Mouse (Mus musculus) ES-E14 (cell line): ENCODE data around the gene Hps3.

ENCODE experiments used
- CHD2 ChIP-seq: IDR thresholded peaks from 2 replicates; pipeline ENCODE4 v1.6.1; 2014; ENCODE audit warnings: mild to moderate bottlenecking, low read depth, low read length, inconsistent platforms
- HCFC1 ChIP-seq: IDR thresholded peaks from 2 replicates; pipeline ENCODE4 v1.6.1; 2012; ENCODE audit warnings: low read length, inconsistent platforms, borderline replicate concordance; ENCODE audit not compliant: insufficient read depth
- MAFK ChIP-seq: IDR thresholded peaks from 2 replicates; pipeline ENCODE4 v1.6.1; 2014; ENCODE audit warnings: mild to moderate bottlenecking, low read depth, low read length, inconsistent platforms; ENCODE audit not compliant: insufficient read depth
- ZNF384 ChIP-seq: IDR thresholded peaks from 2 replicates; pipeline ENCODE4 v1.6.1; 2012; ENCODE audit warnings: low read depth, low read length, inconsistent platforms

- TF ChIP-seq ZNF384 (no peak), MAFK (no peak), HCFC1 (no peak), CHD2 (no peak)
Observed at GRCm38 (mm10) chr3:20018076-20018475, 17.0 kb downstream of the Hps3 start.
